Mouse (Mus musculus): ENCODE results near the gene Zfp574.

DNA sequence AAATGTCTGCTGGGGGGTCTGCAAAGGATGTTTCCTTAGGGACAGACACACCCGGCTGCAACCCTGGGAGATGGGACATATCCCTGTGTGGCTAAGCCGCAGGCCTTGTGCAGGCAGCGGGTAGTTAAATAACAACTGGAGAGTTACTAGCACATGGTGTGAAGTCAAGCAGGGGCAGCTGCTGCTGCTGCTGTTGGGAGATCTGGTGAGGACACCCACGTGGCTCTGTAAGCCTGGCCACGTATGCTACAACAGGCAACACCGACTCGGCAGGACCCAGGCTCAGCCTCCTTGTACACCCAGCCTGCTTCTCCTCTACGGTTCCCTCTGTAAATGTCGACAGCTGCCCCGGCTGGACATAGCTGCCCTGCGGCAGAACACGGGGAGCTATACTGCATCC is 30.4 kb upstream of the Zfp574 start:
- TF ChIP-seq CTCF (conservative IDR thresholded peaks at IDR 0.05; ENCODE audit: insufficient read depth, insufficient read length, low read depth, low read length) (no peak), POLR2A (IDR thresholded peaks at IDR 0.05; ENCODE audit: low read depth, low read length) (no peak)
